In the genomic region with DNA sequence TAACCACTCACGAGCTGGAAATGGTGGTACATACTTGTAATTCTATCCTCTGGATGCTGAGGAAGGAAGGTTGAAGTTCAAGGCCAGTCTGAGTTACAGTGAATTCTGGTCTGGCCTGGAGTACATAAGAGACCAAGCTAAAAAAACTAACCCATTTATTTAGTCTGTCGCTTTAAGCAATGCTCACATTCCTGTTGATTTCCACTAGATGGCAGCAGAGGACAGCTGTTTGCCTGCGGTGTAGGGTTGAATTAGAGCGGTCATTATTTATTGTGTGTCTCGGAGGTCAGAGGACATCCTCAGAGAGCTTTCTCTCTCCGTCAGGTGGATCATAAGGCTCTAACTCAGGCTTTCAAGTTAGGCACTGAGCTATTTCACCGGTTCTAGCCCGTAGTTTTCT, we compare ENCODE assay signal across 8 mouse cellular contexts. TPM values are rescaled to one million over a fixed set of nuclear protein-coding genes. Genes with fewer than 3 reads are reported as not detected.
A peak's percentile ranks its signal among the peaks of the same experiment; 100 is the strongest.
DNase-seq lines count a peak whose midpoint lies in the region; ATAC-seq and TF ChIP-seq lines count a peak whose summit lies in the region.

No protein-coding gene starts in this region.

- TF ChIP-seq POLR2A in spleen, adult 2 months (IDR thresholded peaks at IDR 0.05; ENCODE audit: low read depth, low read length) = no peak

- no peaks in the 10 kb centered on the region for H3K36me3 ChIP-seq in spleen, adult 2 months (ENCODE audit: control insufficient read depth, insufficient read depth, low read length)
- no peaks in the 10 kb centered on the region for H3K36me3 ChIP-seq in heart, embryonic 13.5 days
- no peaks in the 10 kb centered on the region for H3K36me3 ChIP-seq in kidney, embryonic 16.5 days (ENCODE audit: insufficient read depth, low read length)

- H3K27me3 ChIP-seq in spleen, adult 2 months (ENCODE audit: control insufficient read depth, insufficient read depth, low read length) = no peaks in the 10 kb centered on the region
- H3K27me3 ChIP-seq in heart, embryonic 13.5 days (replicated peaks) = no peaks in the 10 kb centered on the region
- no peaks in the 10 kb centered on the region for H3K27me3 ChIP-seq in kidney, embryonic 16.5 days (ENCODE audit: insufficient read depth, low read length)

- no peak for ATAC-seq in heart, embryonic 13.5 days (ENCODE audit: extremely low read depth, insufficient number of reproducible peaks, low FRiP score, low TSS enrichment)
- ATAC-seq in kidney, embryonic 16.5 days (ENCODE audit: low FRiP score, low TSS enrichment) = peak; percentile 86; the same call in 1 of the 2 replicates
- ATAC-seq in megakaryocyte-erythroid progenitor cell, adult 5-6 weeks (replicated peaks; ENCODE audit: low FRiP score, low TSS enrichment, poor library complexity, severe bottlenecking) = peak; percentile 84

- no peaks in the 10 kb centered on the region for H3K9me3 ChIP-seq in heart, embryonic 13.5 days
- H3K9me3 ChIP-seq in kidney, embryonic 16.5 days (ENCODE audit: low read length) = no peaks in the 10 kb centered on the region

- H3K27ac ChIP-seq in spleen, adult 2 months (ENCODE audit: insufficient read depth, low read length) = no peak overlapping the region
- no peak overlapping the region for H3K27ac ChIP-seq in heart, embryonic 13.5 days (replicated peaks)
- H3K27ac ChIP-seq in kidney, embryonic 16.5 days (ENCODE audit: low read length) = no peak overlapping the region

- H3K9ac ChIP-seq in heart, embryonic 13.5 days = 0 out of 2 replicates have a peak overlapping the region, but pooled peaks have one; percentile 16
- no peak overlapping the region for H3K9ac ChIP-seq in kidney, embryonic 16.5 days (replicated peaks; ENCODE audit: low read length)

- DNase-seq in spleen, adult 2 months (ENCODE audit: low read depth in 1 of 2, low spot score in 2 of 2) = peak; percentile 23 to 27
- DNase-seq in spleen, postnatal 14 days (ENCODE audit: low spot score in 2 of 2) = no peak
- DNase-seq in adrenal gland, adult 18-20 months (ENCODE audit: low spot score in 2 of 2) = peak; percentile 32 to 35
- peak; percentile 57 for DNase-seq in embryo, embryonic 11.5 days (ENCODE audit: low read depth, low spot score)
- DNase-seq in testis, postnatal 14 days (ENCODE audit: low spot score) = peak; percentile 29

- peak overlapping the region; percentile 27 for H3K4me2 ChIP-seq in heart, embryonic 13.5 days
- 0 out of 2 replicates have a peak overlapping the region, but pooled peaks have one; percentile 18 for H3K4me2 ChIP-seq in kidney, embryonic 16.5 days (replicated peaks; ENCODE audit: low read depth, low read length)

- H3K4me1 ChIP-seq in spleen, adult 2 months (ENCODE audit: control insufficient read depth, insufficient read depth, insufficient read length) = no peaks in the 10 kb centered on the region
- 0 out of 2 replicates have a peak, but pooled peaks cover 2% of the 10 kb centered on the region for H3K4me1 ChIP-seq in heart, embryonic 13.5 days
- H3K4me1 ChIP-seq in kidney, embryonic 16.5 days (ENCODE audit: insufficient read depth, low read length) = peaks cover 3% of the 10 kb centered on the region; the same call in 1 of the 2 replicates

- 16% methylated on average over 8 of the region's 8 CpGs for WGBS in spleen, adult 2 months
- 11% methylated on average over 8 of the region's 8 CpGs for WGBS in heart, embryonic 13.5 days
- WGBS in kidney, embryonic 16.5 days = 6% methylated on average over 8 of the region's 8 CpGs

- TF ChIP-seq CTCF in spleen, adult 2 months (IDR thresholded peaks at IDR 0.05; ENCODE audit: extremely low read depth, insufficient read depth, insufficient read length, insufficient replicate concordance) = peak; percentile 82; the same call in 1 of the 2 replicates

- H3K4me3 ChIP-seq in spleen, adult 2 months (ENCODE audit: extremely low read depth, insufficient read depth, insufficient read length) = no peak overlapping the region
- no peak overlapping the region for H3K4me3 ChIP-seq in heart, embryonic 13.5 days
- no peak overlapping the region for H3K4me3 ChIP-seq in kidney, embryonic 16.5 days (ENCODE audit: low read length)

RNA-seq across cellular contexts. Expression of gene Lsm14a, which starts 14.4 kb away (rescaled TPM):
- polyA plus RNA-seq in spleen, adult 2 months (2012; rRNA removed) = 33.6 and 37.1 TPM in 2 replicates
- 100 to 1,000 TPM in 1 of 2 experiments, 10 to 100 TPM in 1; 94.9 to 101 TPM for total RNA-seq in adrenal gland, adult 18-20 months (2021)
- polyA plus RNA-seq in heart, embryonic 13.5 days (2015; fragmentation: Nextera tagmentation; extraction: Ambion mirVana) = 59.2 and 63.0 TPM in 2 replicates
- polyA plus RNA-seq in kidney, embryonic 16.5 days (2015; fragmentation: Nextera tagmentation; extraction: Ambion mirVana) = 90.6 and 92.1 TPM in 2 replicates
- total RNA-seq in megakaryocyte-erythroid progenitor cell, adult 5-6 weeks (2014; fragmentation: Nextera tagmentation) = 102 and 120 TPM in 2 replicates
- total RNA-seq in megakaryocyte-erythroid progenitor cell, adult 5-6 weeks (2017) = 77.0 and 82.9 TPM in 2 replicates

Comparison
In these comparisons a context has a peak if more than half of its experiments do, and no peak if none do; other contexts are left out.
1. DNase-seq: peak in spleen, adult 2 months (2 of 2), adrenal gland, adult 18-20 months (2 of 2), embryo, embryonic 11.5 days (single experiment) and testis, postnatal 14 days (single experiment); none in spleen, postnatal 14 days (0 of 2).